Mouse (Mus musculus): ENCODE results near the gene D6Ertd527e. TPM values are rescaled to one million over a fixed set of nuclear protein-coding genes. Genes with fewer than 3 reads are reported as not detected.
A peak's percentile ranks its signal among the peaks of the same experiment; 100 is the strongest.

The D6Ertd527e gene
- polyA plus RNA-seq, 1 experiment, result 1.4 TPM

DNA sequence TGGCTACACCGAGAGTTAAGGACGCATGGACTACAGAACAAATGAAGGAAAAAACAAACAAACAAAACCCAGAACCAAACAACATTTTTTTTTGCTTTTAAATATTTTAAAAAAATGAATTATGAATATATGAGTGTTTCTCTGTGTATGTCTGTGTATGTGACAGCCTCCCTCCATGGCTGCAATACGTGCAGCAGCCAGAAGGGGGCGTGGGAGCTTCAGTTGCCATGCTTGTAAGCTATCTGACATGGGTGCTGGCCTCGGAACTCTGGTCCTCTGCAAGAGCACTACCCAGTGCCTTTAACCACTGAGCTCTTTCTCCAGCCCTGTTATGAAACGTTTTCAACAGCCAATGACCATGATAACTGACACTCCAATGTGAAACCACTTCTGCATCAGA is 16.1 kb downstream of the D6Ertd527e start:
- TF ChIP-seq POLR2A (IDR thresholded peaks at IDR 0.05; ENCODE audit: control insufficient read depth, extremely low read depth, insufficient read depth, low read length, poor library complexity) (no peak), CTCF (IDR thresholded peaks at IDR 0.05; ENCODE audit: borderline replicate concordance, control insufficient read depth, extremely low read depth, insufficient read depth, low read length, poor library complexity) (peak; percentile 57; the same call in 1 of the 2 replicates)
- Histone ChIP-seq H3K27me3 (ENCODE audit: control insufficient read depth, insufficient read depth, low read length) (no peaks in the 10 kb centered on the region), H3K4me1 (replicated peaks; ENCODE audit: control insufficient read depth, insufficient read depth, low read length) (peaks cover 9% of the 10 kb centered on the region), H3K4me3 (ENCODE audit: control insufficient read depth, insufficient read depth, low read length) (no peak overlapping the region), H3K27ac (ENCODE audit: control insufficient read depth, insufficient read depth, low read length) (no peak overlapping the region), H3K36me3 (ENCODE audit: control insufficient read depth, insufficient read depth, low read length) (no peaks in the 10 kb centered on the region)
- WGBS, result 96% methylated on average over 6 of the region's 6 CpGs
- DNase-seq, result no peak

- Histone ChIP-seq H3K4me1 (replicated peaks; ENCODE audit: control insufficient read depth, insufficient read depth, low read length) (peaks cover 9% of the 10 kb centered on the region), H3K27me3 (ENCODE audit: control insufficient read depth, insufficient read depth, low read length) (no peaks in the 10 kb centered on the region), H3K27ac (ENCODE audit: control insufficient read depth, insufficient read depth, low read length) (no peak overlapping the region), H3K4me3 (ENCODE audit: control insufficient read depth, insufficient read depth, low read length) (no peak overlapping the region), H3K36me3 (ENCODE audit: control insufficient read depth, insufficient read depth, low read length) (no peaks in the 10 kb centered on the region)
- WGBS, result 84% methylated on average over 7 of the region's 7 CpGs
- no peak for DNase-seq
- no peak for TF ChIP-seq CTCF (IDR thresholded peaks at IDR 0.05; ENCODE audit: borderline replicate concordance, control insufficient read depth, extremely low read depth, insufficient read depth, low read length, poor library complexity)
- TF ChIP-seq POLR2A (IDR thresholded peaks at IDR 0.05; ENCODE audit: control insufficient read depth, extremely low read depth, insufficient read depth, low read length, poor library complexity), result no peak
These were observed 17.4 kb downstream of the D6Ertd527e start for GRCm38 (mm10) chr6:87121961-87122360.

- TF ChIP-seq CTCF (IDR thresholded peaks at IDR 0.05; ENCODE audit: borderline replicate concordance, control insufficient read depth, extremely low read depth, insufficient read depth, low read length, poor library complexity), result no peak
- TF ChIP-seq POLR2A (IDR thresholded peaks at IDR 0.05; ENCODE audit: control insufficient read depth, extremely low read depth, insufficient read depth, low read length, poor library complexity), result no peak
- Histone ChIP-seq H3K36me3 (ENCODE audit: control insufficient read depth, insufficient read depth, low read length) (no peaks in the 10 kb centered on the region), H3K4me1 (replicated peaks; ENCODE audit: control insufficient read depth, insufficient read depth, low read length) (peaks cover 9% of the 10 kb centered on the region), H3K4me3 (ENCODE audit: control insufficient read depth, insufficient read depth, low read length) (no peak overlapping the region), H3K27ac (ENCODE audit: control insufficient read depth, insufficient read depth, low read length) (no peak overlapping the region), H3K27me3 (ENCODE audit: control insufficient read depth, insufficient read depth, low read length) (no peaks in the 10 kb centered on the region)
- 95% methylated on average over 6 of the region's 6 CpGs for WGBS
- no peak for DNase-seq
These were observed 18.9 kb downstream of the D6Ertd527e start for GRCm38 (mm10) chr6:87123406-87123805.

- Histone ChIP-seq H3K4me3 (ENCODE audit: control insufficient read depth, insufficient read depth, low read length) (no peak overlapping the region), H3K4me1 (replicated peaks; ENCODE audit: control insufficient read depth, insufficient read depth, low read length) (peaks cover 9% of the 10 kb centered on the region), H3K27ac (ENCODE audit: control insufficient read depth, insufficient read depth, low read length) (no peak overlapping the region), H3K27me3 (ENCODE audit: control insufficient read depth, insufficient read depth, low read length) (no peaks in the 10 kb centered on the region), H3K36me3 (ENCODE audit: control insufficient read depth, insufficient read depth, low read length) (no peaks in the 10 kb centered on the region)
- WGBS, result 92% methylated on average over 4 of the region's 4 CpGs
- DNase-seq, result no peak
- no peak for TF ChIP-seq POLR2A (IDR thresholded peaks at IDR 0.05; ENCODE audit: control insufficient read depth, extremely low read depth, insufficient read depth, low read length, poor library complexity)
These were observed 19.4 kb downstream of the D6Ertd527e start for GRCm38 (mm10) chr6:87123973-87124372.

- 73% methylated on average over 8 of the region's 8 CpGs for WGBS
These were observed 22.7 kb downstream of the D6Ertd527e start for GRCm38 (mm10) chr6:87127049-87127753.

GRCm38 (mm10) chr6:87129861-87130260 is 25.3 kb downstream of the D6Ertd527e start:
- WGBS, result 27% methylated on average over 8 of the region's 8 CpGs
- Histone ChIP-seq H3K27me3 (ENCODE audit: control insufficient read depth, insufficient read depth, low read length) (no peaks in the 10 kb centered on the region), H3K4me1 (replicated peaks; ENCODE audit: control insufficient read depth, insufficient read depth, low read length) (peaks cover 12% of the 10 kb centered on the region), H3K4me3 (ENCODE audit: control insufficient read depth, insufficient read depth, low read length) (no peak overlapping the region), H3K27ac (ENCODE audit: control insufficient read depth, insufficient read depth, low read length) (no peak overlapping the region), H3K36me3 (ENCODE audit: control insufficient read depth, insufficient read depth, low read length) (no peaks in the 10 kb centered on the region)
- TF ChIP-seq POLR2A (IDR thresholded peaks at IDR 0.05; ENCODE audit: control insufficient read depth, extremely low read depth, insufficient read depth, low read length, poor library complexity) (no peak), CTCF (IDR thresholded peaks at IDR 0.05; ENCODE audit: borderline replicate concordance, control insufficient read depth, extremely low read depth, insufficient read depth, low read length, poor library complexity) (no peak)
- no peak for DNase-seq

More at GRCm38 (mm10) chr6:87127049-87127753, 22.7 kb downstream of the D6Ertd527e start:
- H3K27ac ChIP-seq (ENCODE audit: control insufficient read depth, insufficient read depth, low read length), result no peak overlapping the region
- peaks cover 12% of the 10 kb centered on the region for H3K4me1 ChIP-seq (replicated peaks; ENCODE audit: control insufficient read depth, insufficient read depth, low read length)
- H3K4me3 ChIP-seq (ENCODE audit: control insufficient read depth, insufficient read depth, low read length), result no peak overlapping the region
- no peaks in the 10 kb centered on the region for H3K27me3 ChIP-seq (ENCODE audit: control insufficient read depth, insufficient read depth, low read length)
- no peak for DNase-seq
- H3K36me3 ChIP-seq (ENCODE audit: control insufficient read depth, insufficient read depth, low read length), result no peaks in the 10 kb centered on the region
- TF ChIP-seq CTCF (IDR thresholded peaks at IDR 0.05; ENCODE audit: borderline replicate concordance, control insufficient read depth, extremely low read depth, insufficient read depth, low read length, poor library complexity), result no peak
- TF ChIP-seq POLR2A (IDR thresholded peaks at IDR 0.05; ENCODE audit: control insufficient read depth, extremely low read depth, insufficient read depth, low read length, poor library complexity), result no peak

DNA sequence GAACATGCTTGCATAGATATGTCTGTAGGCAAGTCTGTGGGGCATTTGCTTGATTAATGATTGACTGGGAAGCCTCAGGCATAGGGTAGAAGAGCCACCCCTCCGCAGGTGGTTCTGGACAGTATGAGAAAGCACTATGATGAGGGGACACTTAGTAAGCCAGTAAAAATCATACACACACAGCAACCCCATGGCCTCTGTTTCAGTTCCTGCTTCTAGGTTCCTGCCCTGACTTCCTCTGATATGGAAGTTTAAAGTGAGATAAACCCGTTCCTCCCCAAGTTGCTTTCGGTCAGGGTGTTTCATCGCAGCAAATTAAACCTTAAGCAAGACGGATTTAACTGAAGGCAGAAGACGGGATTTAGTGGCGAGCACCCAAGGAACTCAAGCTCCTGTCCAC is 26.1 kb downstream of the D6Ertd527e start:
- H3K4me3 ChIP-seq (ENCODE audit: control insufficient read depth, insufficient read depth, low read length), result no peak overlapping the region
- no peak for TF ChIP-seq POLR2A (IDR thresholded peaks at IDR 0.05; ENCODE audit: control insufficient read depth, extremely low read depth, insufficient read depth, low read length, poor library complexity)
- TF ChIP-seq CTCF (IDR thresholded peaks at IDR 0.05; ENCODE audit: borderline replicate concordance, control insufficient read depth, extremely low read depth, insufficient read depth, low read length, poor library complexity), result no peak
- WGBS, result 93% methylated on average over 7 of the region's 7 CpGs
- H3K4me1 ChIP-seq (replicated peaks; ENCODE audit: control insufficient read depth, insufficient read depth, low read length), result peaks cover 12% of the 10 kb centered on the region
- no peak overlapping the region for H3K27ac ChIP-seq (ENCODE audit: control insufficient read depth, insufficient read depth, low read length)
- H3K27me3 ChIP-seq (ENCODE audit: control insufficient read depth, insufficient read depth, low read length), result no peaks in the 10 kb centered on the region
- DNase-seq, result no peak
- no peaks in the 10 kb centered on the region for H3K36me3 ChIP-seq (ENCODE audit: control insufficient read depth, insufficient read depth, low read length)
